Mouse (Mus musculus): ENCODE results near the gene Abr.

Abr gene

DNA sequence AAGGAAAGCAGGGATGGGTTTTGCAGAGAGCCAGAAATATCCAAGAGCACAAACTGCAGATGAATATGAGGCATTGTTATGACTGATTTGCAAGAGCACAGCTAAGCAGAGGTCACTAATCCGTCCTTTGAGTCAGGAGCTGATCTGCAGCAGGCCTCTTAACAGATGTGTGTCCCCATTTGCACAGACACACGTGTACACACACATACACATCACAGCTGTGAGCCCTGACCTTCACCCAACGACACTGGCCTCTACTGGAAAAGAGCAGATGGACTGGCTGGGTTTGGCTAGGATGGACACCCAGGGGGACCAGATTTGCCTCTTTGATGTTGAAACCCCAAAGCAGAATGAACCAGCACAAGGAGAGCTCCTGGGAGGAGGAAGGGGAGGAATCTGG, 52.7 kb downstream of the Abr start:
- DNase-seq = no peak

DNA sequence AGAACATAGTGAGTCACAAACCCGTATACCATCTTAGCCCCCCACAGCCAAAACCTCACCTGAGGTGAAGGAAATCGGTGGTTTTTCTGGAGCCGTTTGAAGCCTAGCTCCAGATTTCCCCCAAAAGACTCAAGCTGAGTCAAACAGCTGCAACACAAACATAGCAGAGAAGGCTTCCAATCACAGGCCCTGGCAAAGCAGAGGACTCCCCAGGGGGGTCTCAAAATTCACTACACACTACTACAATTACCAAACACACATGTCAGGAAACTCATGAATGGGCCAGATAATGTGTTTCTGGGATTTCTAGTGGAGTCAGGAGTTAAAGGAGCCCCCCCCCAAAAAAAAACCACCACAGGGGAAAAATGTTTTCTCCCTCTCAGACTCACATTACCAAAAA, 56.0 kb downstream of the Abr start:
- DNase-seq = no peak

GRCm38 (mm10) chr11:76562584-76562983, 59.5 kb downstream of the Abr start:
- DNase-seq = no peak

DNA sequence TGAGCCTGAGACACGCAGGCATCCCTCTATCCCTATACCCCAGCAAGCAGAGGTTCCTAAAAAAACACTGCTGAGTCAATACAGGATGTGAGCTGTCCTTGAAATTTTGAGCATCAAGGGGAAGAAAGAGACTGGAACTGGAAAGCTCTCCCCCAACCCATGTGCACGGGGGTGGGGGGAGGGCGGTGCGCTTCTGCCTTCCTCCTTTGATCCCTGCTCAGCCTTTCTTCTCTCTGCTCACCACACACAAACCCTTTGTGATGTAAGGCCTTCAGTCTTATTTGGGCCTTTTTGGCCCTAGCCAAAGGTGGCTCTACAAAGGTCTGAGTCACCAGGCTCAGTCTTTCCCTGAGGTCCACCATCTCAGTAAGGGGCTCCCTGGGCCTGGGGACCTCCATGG, 59.9 kb downstream of the Abr start:
- DNase-seq = no peak

- DNase-seq = no peak
These were observed 64.3 kb downstream of the Abr start for GRCm38 (mm10) chr11:76557837-76558236.

- no peak for DNase-seq
These were observed 73.9 kb downstream of the Abr start for GRCm38 (mm10) chr11:76548153-76548721.

DNA sequence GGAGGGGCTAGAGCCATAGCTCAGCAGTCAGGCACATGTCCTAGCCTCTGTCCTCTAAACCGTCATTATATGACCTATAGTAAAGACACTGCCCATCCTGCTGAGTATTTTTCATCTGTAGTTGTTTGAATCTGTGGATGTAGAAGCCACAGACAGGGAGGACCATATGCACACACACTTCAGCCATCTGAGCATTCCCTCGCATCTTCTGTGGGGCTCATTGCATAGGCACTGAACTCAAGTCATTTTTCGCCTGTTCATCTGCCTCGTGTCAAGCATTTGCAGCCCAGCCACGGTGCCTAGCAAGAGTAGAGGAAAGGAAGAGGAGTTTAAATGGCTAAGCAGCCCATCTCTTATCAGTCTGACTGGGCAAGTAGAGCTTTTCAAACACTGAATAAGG, 74.7 kb downstream of the Abr start:
- no peak for DNase-seq

- no peak for DNase-seq
These were observed 75.7 kb downstream of the Abr start for GRCm38 (mm10) chr11:76546431-76546830.

DNA sequence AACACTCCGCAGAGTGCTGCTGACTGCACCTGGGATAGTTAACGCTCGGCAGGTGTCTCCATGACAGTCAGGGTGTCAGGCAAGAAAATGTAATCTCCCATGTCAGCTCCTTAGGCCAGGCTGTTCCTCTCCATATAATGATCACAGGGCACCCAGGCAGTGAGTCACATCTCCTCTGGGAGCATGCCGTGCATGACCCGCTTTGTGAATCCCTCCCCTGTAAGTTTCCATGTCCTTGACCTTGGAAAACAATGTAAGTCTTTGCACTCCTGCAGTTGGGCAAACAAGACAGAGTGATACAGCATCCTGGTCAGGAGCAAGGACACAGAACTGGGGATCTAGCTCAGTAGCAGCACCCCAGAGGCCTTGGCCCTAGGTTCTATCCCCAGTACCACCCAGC, 78.8 kb downstream of the Abr start:
- no peak for DNase-seq

DNA sequence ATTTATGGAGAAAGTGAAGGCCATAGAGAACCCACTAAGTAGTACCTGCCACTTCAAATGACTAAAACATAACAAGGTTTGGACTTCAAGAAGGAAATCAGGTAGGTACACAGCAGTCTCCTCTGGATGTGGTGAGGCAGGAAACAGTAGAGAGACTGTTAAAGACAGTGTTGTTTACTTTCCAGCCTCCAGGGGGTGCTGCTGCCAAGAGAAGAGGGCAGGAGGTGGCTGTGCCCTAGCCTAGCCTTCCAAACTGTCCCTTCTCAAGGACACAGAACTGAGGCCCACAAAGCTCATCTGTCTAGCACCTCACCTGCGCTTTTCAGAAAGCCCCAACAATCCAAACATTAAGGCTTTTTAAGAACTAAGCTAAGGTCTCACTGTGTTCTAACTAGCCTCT, 81.1 kb downstream of the Abr start:
- peak; percentile 61 to 88 for DNase-seq

- no peak for DNase-seq
These were observed 84.7 kb downstream of the Abr start for GRCm38 (mm10) chr11:76537401-76537800.

- DNase-seq = peak; percentile 14 to 63
These were observed 85.3 kb downstream of the Abr start for GRCm38 (mm10) chr11:76536576-76537354.

- no peak for DNase-seq
These were observed 90.1 kb downstream of the Abr start for GRCm38 (mm10) chr11:76532001-76532400.

GRCm38 (mm10) chr11:76530966-76531678, 91.0 kb downstream of the Abr start:
- DNase-seq = no peak

DNA sequence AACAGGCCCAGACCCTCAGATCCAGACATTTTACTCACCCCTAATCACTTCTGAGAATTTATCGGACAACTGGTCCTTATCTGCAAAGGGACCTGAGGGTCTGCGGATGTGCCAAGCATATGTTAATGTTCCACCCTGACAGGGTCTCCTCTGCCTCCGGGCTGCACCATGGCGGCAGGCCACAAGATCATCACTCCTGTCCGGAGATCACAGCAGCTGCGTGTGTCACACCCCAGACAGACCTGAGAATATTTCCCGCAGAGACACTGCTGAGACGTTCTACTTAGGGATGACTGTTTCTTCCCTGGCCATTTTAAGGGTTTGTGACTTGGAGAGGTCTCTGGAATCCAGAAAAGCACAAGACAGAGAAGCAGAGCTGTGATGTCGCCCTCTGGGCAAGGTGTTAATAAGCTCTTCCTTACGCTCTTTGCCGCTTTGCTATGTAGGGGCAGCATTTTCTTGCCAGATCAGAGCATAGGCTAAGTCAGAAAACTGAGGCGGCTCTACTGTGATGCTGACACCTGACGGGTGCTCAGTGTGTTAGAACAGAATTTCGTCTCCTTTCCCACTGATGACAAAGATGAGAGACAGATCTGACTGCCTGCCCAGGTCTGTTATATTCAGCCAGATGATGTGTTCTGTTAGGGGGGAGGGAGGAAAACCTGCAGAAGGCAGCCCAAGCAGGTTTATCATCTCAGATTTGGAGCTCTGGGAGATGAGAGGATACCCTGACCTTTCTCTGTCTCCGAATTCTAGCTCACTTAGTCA, 91.8 kb downstream of the Abr start:
- DNase-seq = no peak

DNA sequence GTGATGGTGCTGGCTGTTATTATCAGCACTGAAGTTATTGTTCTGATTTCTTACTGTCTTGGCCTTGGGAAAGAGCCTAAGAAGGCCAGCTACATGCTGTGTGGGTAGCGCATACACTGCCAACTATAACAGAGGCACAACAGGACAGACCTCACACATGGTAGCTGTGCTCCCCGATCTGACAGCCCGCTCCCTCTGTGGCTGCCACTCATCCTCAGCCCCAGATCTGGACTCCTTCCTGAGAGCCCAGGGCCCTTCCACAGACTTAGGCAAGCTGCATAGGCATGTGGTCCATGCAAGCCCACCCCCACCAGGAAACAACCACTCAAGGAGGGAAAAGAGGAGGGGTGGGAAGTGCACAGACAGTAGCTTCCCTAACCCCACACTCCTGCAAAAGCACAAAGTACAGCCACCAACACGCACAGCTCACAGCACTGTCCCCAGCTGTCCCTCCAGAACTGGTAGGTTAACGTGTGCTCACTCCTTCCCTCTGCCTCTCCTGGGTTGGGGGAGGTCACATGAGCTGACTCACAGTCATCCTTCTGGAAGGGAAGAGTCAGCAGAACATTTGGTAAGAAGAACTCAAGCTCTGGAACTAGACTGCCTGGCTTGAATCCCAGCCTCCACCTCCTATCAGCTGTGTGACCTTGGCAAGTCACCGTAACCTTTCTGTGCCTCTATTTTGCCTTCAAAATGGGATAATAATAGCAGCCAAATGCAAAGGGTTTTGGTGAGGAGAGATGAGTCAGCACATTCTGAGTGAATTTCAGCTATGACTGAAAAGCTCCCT, 92.6 kb downstream of the Abr start:
- DNase-seq = peak; percentile 19 to 22

DNA sequence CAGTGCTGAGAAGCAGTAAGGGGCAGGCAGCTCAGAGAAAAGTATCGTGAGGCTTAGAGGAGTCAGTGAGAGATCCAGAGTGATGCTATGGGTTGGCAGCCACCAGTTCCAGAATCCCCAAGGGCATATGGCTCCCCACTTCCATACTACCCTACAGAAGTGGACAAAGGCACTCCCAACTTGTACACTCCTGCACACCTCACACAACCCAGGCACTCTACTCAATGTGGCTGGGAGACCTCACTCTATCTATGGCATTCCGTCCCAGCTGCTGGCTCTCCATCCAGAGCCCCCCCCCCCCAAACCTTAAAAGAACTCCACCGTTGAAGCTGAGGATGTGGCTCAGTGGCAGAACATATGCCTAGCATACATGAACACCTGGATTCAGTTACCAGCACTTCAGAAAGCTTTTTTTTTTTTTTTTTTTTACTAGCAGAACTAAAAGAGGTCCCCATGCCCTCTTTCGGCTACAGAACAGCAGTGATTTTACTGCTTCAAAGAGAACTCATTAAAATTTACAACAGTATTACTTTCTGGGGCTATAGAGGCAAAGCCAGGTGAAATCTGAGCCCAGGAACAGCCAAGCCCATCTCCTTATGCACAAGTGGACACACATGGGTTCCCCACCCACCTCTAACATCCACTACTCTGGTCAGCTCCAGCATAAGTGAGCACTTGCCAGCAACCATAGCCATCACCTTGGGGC, 96.3 kb downstream of the Abr start:
- no peak for DNase-seq

- DNase-seq = peak; percentile 73
These were observed 97.2 kb downstream of the Abr start for GRCm38 (mm10) chr11:76524947-76525346.

- DNase-seq = no peak
These were observed 98.8 kb downstream of the Abr start for GRCm38 (mm10) chr11:76523356-76523755.

- DNase-seq = no peak
These were observed 101.2 kb downstream of the Abr start for GRCm38 (mm10) chr11:76520889-76521288.

DNA sequence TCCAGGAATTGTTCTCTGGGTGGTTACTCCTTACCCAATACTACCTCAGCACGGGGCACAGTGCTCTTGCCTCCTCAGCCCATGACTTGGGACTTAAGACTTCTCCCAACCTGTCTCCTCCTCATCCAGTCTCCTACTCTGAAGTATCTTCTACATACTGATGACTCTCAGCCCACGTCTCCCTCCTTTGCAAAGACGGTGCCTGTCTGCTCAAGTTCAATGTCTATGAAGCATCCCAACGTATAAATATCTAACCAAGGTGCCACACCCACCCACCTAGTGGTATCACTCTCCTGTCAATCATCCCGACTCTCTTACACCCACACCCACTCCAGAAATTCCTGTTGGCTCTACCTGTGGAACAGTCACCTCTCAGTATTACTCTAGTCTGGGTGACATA, 103.5 kb downstream of the Abr start:
- no peak for DNase-seq

DNA sequence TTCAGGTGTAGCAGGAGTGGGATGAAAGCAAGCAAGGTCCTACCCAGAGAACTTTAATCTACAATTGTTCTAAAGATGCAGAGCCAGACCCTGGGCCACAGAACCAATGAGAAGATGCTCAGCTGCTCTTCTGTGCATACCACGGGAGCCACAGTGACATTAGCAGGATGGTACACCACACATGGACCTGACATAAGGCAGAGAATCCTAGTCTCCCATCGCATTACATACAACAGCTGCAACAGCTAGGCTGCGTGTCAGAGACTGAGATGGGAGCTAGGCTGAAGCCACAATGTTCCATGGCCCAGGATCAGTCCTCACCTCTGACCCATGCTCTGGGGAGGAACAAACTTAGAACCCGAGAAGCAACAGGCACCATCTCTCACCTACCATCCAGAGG, 104.0 kb downstream of the Abr start:
- no peak for DNase-seq

All from kidney, postnatal 36 days (tissue).